Mouse (Mus musculus) megakaryocyte, embryonic 14.5 days (primary cell): ENCODE data around the gene Cdk16. TPM values are rescaled to one million over a fixed set of nuclear protein-coding genes. Genes with fewer than 3 reads are reported as not detected.
"Not testable (repeated sequence)": the region's sequence is repeated elsewhere in the genome, so short reads cannot be mapped to it uniquely, and the experiment has no call there.

Experiments
- H3K27me3 ChIP-seq: replicated peaks from 2 replicates; pipeline ENCODE3; 2012; ENCODE audit warnings: inconsistent platforms
- H3K36me3 ChIP-seq: replicated peaks from 2 replicates; pipeline ENCODE3; 2012; ENCODE audit warnings: low read length, inconsistent platforms, mixed read lengths
- H3K4me1 ChIP-seq: 2 replicates; pipeline ENCODE4 v1.6.1; 2012; ENCODE audit warnings: inconsistent platforms
- H3K4me3 ChIP-seq: replicated peaks from 2 replicates; pipeline ENCODE3; 2012; ENCODE audit warnings: moderate library complexity, mild to moderate bottlenecking, inconsistent platforms
- H3K9me3 ChIP-seq: 2 replicates; pipeline ENCODE4 v1.6.1; 2012; ENCODE audit warnings: inconsistent platforms
- FLI1 ChIP-seq: IDR thresholded peaks from 2 replicates; pipeline ENCODE4 v1.6.1; 2012; ENCODE audit warnings: low read length, inconsistent platforms, mixed read lengths
- GATA1 ChIP-seq: IDR thresholded peaks from 3 replicates; pipeline ENCODE4 v1.6.1; 2012; ENCODE audit warnings: mixed read lengths, low read length, inconsistent platforms, borderline replicate concordance
- polyA plus RNA-seq: library from polyadenylated mRNA; stranded (reverse); fragments of >175 nt; gene quantifications from 2 replicates; pipeline ENCODE4 v1.2.3, GENCODE M21; 2012; ENCODE audit warnings: low replicate concordance; ENCODE audit not compliant: insufficient read depth

Gene Cdk16
- polyA plus RNA-seq, 1 experiment, result 64.1 TPM

GRCm38 (mm10) chrX:20688068-20688547 lies 354 bp downstream of the Cdk16 start:
- Histone ChIP-seq H3K4me3 (peak overlapping the region; percentile 94), H3K9me3 (peaks cover 10% of the 10 kb centered on the region), H3K27me3 (no peaks in the 10 kb centered on the region), H3K4me1 (peaks cover 45% of the 10 kb centered on the region), H3K36me3 (peaks cover 40% of the 10 kb centered on the region)
- TF ChIP-seq FLI1 (no peak), GATA1 (no peak)

GRCm38 (mm10) chrX:20688615-20689014 lies 861 bp downstream of the Cdk16 start:
- TF ChIP-seq FLI1, result no peak
- no peak for TF ChIP-seq GATA1
- peaks cover 46% of the 10 kb centered on the region for H3K4me1 ChIP-seq
- H3K27me3 ChIP-seq, result no peaks in the 10 kb centered on the region
- H3K36me3 ChIP-seq, result peaks cover 42% of the 10 kb centered on the region
- peaks cover 10% of the 10 kb centered on the region for H3K9me3 ChIP-seq
- peak overlapping the region; percentile 94 for H3K4me3 ChIP-seq

GRCm38 (mm10) chrX:20691566-20691965 lies 3.8 kb downstream of the Cdk16 start:
- Histone ChIP-seq H3K27me3 (no peaks in the 10 kb centered on the region), H3K4me3 (no peak overlapping the region), H3K36me3 (peaks cover 62% of the 10 kb centered on the region), H3K9me3 (peaks cover 10% of the 10 kb centered on the region), H3K4me1 (peaks cover 31% of the 10 kb centered on the region)
- TF ChIP-seq GATA1 (no peak), FLI1 (no peak)

GRCm38 (mm10) chrX:20692616-20693015 lies 4.9 kb downstream of the Cdk16 start:
- TF ChIP-seq GATA1 (no peak), FLI1 (no peak)
- peaks cover 10% of the 10 kb centered on the region for H3K9me3 ChIP-seq

GRCm38 (mm10) chrX:20695842-20696241 lies 8.1 kb downstream of the Cdk16 start:
- H3K4me3 ChIP-seq, result no peak overlapping the region
- TF ChIP-seq FLI1 (no peak), GATA1 (no peak)
- no peaks in the 10 kb centered on the region for H3K27me3 ChIP-seq
- no peaks in the 10 kb centered on the region for H3K9me3 ChIP-seq
- peaks cover 17% of the 10 kb centered on the region for H3K4me1 ChIP-seq
- peaks cover 92% of the 10 kb centered on the region for H3K36me3 ChIP-seq

More at GRCm38 (mm10) chrX:20692616-20693015, 4.9 kb downstream of the Cdk16 start:
- Histone ChIP-seq H3K4me1 (peaks cover 30% of the 10 kb centered on the region), H3K4me3 (no peak overlapping the region), H3K27me3 (no peaks in the 10 kb centered on the region), H3K36me3 (peaks cover 73% of the 10 kb centered on the region)

- Histone ChIP-seq H3K9me3 (no peaks in the 10 kb centered on the region), H3K4me1 (peaks cover 13% of the 10 kb centered on the region; the same call in 1 of the 2 replicates)
- TF ChIP-seq GATA1 (no peak), FLI1 (no peak)
Observed at GRCm38 (mm10) chrX:20703741-20704290, 16.1 kb downstream of the Cdk16 start, which contains the start of gene Usp11. Usp11 (plus strand) TSS chrX:20703906.

GRCm38 (mm10) chrX:20704295-20705082 lies 16.7 kb downstream of the Cdk16 start:
- H3K36me3 ChIP-seq, result peaks cover 9% of the 10 kb centered on the region
- peak overlapping the region; percentile 93 for H3K4me3 ChIP-seq
- peaks cover 13% of the 10 kb centered on the region; the same call in 1 of the 2 replicates for H3K4me1 ChIP-seq
- H3K27me3 ChIP-seq, result no peaks in the 10 kb centered on the region
- H3K9me3 ChIP-seq, result no peaks in the 10 kb centered on the region
- TF ChIP-seq FLI1, result no peak
- no peak for TF ChIP-seq GATA1

More at GRCm38 (mm10) chrX:20703741-20704290, 16.1 kb downstream of the Cdk16 start, which contains the start of gene Usp11:
- Histone ChIP-seq H3K4me3 (peak within 1 kb of the TSS; percentile 93), H3K27me3 (no peaks in the 10 kb centered on the region), H3K36me3 (peaks cover 16% of the 10 kb centered on the region)

- H3K4me3 ChIP-seq, result peak overlapping the region; percentile 93
Observed at GRCm38 (mm10) chrX:20705083-20705402, 17.3 kb downstream of the Cdk16 start.

GRCm38 (mm10) chrX:20728681-20729080 lies 40.9 kb downstream of the Cdk16 start:
- H3K27me3 ChIP-seq, result no peaks in the 10 kb centered on the region
- TF ChIP-seq GATA1, result no peak
- no peak for TF ChIP-seq FLI1
- no peaks in the 10 kb centered on the region for H3K9me3 ChIP-seq
- H3K4me3 ChIP-seq, result no peak overlapping the region
- no peaks in the 10 kb centered on the region for H3K4me1 ChIP-seq
- no peaks in the 10 kb centered on the region for H3K36me3 ChIP-seq

More at GRCm38 (mm10) chrX:20705083-20705402, 17.3 kb downstream of the Cdk16 start:
- no peak for TF ChIP-seq GATA1
- no peak for TF ChIP-seq FLI1
- Histone ChIP-seq H3K27me3 (no peaks in the 10 kb centered on the region), H3K4me1 (peaks cover 13% of the 10 kb centered on the region; the same call in 1 of the 2 replicates), H3K36me3 (peaks cover 5% of the 10 kb centered on the region), H3K9me3 (no peaks in the 10 kb centered on the region)

- not testable (repeated sequence) for H3K4me3 ChIP-seq, H3K36me3 ChIP-seq, H3K27me3 ChIP-seq, H3K4me1 ChIP-seq, H3K9me3 ChIP-seq
Observed at GRCm38 (mm10) chrX:20730048-20730447, 42.3 kb downstream of the Cdk16 start.
